14 mouse cellular contexts compared by ENCODE assay signal in genomic region chr5:132969376-132969775, GRCm38 (mm10).
DNase-seq lines count a peak whose midpoint lies in the region; TF ChIP-seq lines count a peak whose summit lies in the region.
"Had no signal": no experiment of that assay in that cellular context is flagged by ENCODE, and none has a peak within 500 bp of the region (broad histone marks: within the 10 kb centered on the region; RNA-seq: fewer than 3 reads in every experiment).

No protein-coding gene starts in this region.

- peak; percentile 4 for DNase-seq in layer of hippocampus, adult 9-11 months
- no peak for DNase-seq in layer of hippocampus, postnatal 25 days (ENCODE audit: extremely low spot score in 1 of 2, low spot score in 1 of 2)
- peak; percentile 89 for DNase-seq in brain, adult 2 months (ENCODE audit: low read depth, low spot score)
- peak; percentile 45 for DNase-seq in brain, embryonic 14.5 days (ENCODE audit: low read depth)
- DNase-seq in cerebellum, adult 9-10 months = peak; percentile 85
- DNase-seq in adrenal gland, postnatal 14 days = no peak
- DNase-seq in kidney, adult 8-10 months = no peak
- no peak for DNase-seq in Muller cell, postnatal 12 days (ENCODE audit: inconsistent ontology term)
- DNase-seq: adrenal gland, adult 2 months; kidney, adult 2 months; kidney, postnatal 25 days; lung, adult 18-20 months; right cerebral cortex, postnatal 25 days; thymus, adult 18-20 months had no signal

- TF ChIP-seq POLR2A in brain, embryonic 14.5 days (IDR thresholded peaks at IDR 0.05; ENCODE audit: borderline replicate concordance, extremely low read depth, insufficient read depth, insufficient read length, poor library complexity, severe bottlenecking) = no peak

- TF ChIP-seq CTCF in brain, embryonic 14.5 days (IDR thresholded peaks at IDR 0.05; ENCODE audit: borderline replicate concordance, extremely low read depth, insufficient read depth, insufficient read length) = no peak

Comparison
In these comparisons a context has a peak if more than half of its experiments do, and no peak if none do; other contexts are left out.
1. DNase-seq: peak in layer of hippocampus, adult 9-11 months (single experiment), brain, adult 2 months (single experiment), brain, embryonic 14.5 days (single experiment) and cerebellum, adult 9-10 months (single experiment); none in layer of hippocampus, postnatal 25 days (0 of 2), adrenal gland, postnatal 14 days (single experiment), kidney, adult 8-10 months (0 of 2) and Muller cell, postnatal 12 days (single experiment).